Mouse (Mus musculus) R1 (cell line): ENCODE measurements around the gene Rhob.

Experiments
- DNase-seq: peaks from one replicate; pipeline ENCODE4 v3.0.0-alpha.2; 2018; ENCODE audit warnings: low read depth, low spot score

The Rhob gene

DNA sequence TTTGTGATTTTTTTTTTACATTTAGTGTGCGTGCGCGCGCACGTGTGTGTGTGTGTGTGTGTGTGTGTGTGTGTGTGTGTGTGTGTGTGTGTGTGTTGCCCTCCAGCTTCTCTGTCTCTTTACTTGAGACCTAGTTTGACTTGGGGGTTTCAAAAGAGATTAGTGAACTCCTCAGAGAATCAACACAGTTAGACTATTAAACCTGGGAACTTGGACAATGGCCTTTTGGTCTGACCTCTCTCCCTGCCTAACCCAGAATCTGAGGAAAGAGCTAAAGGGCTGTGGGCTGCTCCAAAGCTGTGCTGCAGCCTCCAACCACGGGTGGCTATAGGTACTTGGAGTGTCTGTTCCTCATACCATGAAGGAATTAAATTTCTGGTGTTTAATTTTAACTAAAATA lies 4.3 kb upstream of the Rhob start:
- no peak for DNase-seq

DNA sequence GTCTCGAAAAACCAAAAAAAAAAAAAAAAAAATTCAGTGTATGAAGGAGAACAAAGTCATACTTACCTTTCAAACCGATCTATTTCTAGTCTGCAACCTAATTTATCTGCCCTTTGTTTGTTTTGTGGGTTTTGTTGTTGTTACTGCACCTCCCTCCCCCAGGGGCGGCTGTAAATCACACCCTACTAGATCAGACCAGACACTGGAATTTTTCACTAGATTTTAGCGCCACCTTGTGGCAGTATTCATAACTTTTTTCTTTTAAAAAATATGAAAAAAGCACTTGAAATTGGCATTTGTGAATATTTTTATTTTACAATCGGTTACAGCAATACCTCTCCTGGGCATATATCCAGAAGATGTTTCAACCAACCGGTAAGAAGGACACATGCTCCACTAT lies 2.7 kb upstream of the Rhob start:
- peak; percentile 70 for DNase-seq

DNA sequence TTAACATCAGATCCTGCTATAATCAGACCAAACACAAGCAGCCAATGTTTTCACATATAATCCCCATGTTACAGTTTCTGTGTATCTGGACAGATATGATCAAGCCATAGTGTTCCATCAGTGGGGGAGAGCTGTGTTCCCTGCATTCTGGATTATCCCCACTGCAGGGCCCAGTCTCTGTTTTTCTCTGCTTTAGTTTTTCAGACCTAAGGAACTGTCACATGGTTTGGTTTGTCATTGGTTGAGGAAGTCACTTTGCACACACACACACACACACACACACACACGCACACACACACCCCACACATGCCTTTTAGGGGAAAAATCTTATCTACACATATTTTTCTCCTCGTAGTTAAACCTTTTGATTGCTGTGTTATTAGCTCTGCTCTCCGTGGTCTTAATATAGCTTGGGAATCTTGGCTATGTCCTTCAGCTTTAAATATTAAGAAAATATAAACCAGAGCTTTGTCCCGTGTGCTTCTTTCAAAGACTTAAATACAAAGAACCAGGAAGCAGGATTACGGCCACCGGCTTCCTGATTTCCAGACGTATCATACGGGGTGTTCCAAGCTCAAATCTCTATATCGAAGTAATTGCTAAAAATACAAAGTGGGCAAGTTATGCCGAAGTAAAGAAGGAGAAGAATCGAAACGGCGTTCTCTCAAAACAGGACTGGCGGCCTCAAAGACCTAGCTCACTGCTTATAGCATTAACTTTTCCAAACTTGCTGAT lies 1.9 kb upstream of the Rhob start:
- no peak for DNase-seq

DNA sequence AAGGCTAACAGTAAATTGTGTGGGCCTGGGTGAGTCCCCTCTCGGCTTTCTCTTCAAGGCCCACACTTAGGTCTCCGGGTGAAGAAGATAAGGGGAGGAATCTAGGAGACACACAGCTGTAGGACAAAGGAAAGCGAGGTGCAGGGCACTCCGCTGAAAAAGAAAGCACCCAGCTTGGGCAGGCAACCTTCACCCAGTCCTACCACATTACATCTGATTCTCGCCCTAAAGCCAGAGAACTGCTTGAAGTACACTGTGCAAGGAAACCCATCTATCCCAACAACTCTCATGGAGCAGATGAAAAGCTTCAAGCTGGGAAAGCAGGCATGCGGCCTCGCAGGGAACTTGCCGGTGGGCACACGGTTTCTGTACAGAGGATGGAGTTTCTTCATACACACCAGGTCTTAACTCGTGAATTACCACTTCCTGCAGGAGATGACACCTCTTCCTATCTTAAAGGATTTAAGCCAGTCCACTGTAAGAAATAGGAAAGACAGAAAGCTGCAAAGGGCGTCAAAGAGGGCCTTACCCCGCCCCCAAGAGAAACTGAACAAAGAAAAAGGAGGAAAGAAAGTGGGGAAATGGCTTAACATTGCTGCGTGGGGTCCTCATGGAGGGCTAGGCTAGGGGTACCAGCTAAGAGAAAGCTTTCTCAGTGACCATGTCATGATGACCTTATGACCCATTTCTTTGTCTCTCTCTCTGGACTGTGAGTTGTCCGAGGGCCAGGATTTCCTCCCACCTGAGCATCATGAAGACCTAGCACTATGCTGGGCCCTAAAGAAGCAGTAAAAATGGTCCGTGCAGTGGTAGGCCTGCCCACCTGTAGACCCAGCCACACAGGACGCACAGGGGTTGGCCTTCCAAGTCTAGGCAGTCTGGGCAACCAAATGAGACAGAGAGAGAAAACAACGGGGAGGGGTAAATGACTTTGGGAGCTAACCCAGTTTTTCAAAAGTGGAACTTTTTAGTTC lies 1.1 kb upstream of the Rhob start:
- DNase-seq: no peak

DNA sequence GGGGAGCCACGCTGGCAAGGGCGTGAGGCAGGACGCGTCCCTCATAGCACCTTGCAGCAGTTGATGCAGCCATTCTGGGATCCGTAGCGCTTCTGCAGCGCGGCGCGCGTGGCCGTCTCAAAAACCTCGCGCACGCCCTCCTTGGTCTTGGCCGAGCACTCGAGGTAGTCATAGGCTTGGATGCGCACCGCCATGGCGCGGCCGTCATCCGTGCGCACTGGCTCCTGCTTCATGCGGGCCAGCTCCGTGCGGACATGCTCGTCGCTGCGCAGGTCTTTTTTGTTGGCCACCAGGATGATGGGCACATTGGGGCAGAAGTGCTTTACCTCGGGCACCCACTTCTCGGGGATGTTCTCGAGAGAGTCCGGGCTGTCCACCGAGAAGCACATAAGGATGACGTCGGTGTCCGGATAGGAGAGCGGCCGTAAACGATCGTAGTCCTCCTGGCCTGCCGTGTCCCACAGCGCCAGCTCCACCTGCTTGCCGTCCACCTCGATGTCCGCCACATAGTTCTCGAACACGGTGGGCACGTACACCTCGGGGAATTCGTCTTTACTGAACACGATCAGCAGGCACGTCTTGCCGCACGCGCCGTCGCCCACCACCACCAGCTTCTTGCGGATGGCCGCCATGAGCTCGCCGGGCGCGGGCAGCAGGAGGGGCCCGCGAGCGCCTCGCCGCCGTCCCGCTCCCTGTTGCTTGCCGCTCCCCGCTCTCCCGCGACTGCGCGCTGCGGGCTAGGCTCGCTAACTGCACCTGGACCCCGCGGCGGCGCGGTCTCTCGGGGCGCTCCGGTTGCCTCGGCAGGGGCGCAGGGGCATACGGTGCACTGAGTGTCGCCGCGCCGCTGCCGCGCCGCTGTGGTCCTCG lies 573 bp downstream of the Rhob start:
- DNase-seq: peak; percentile 71

DNA sequence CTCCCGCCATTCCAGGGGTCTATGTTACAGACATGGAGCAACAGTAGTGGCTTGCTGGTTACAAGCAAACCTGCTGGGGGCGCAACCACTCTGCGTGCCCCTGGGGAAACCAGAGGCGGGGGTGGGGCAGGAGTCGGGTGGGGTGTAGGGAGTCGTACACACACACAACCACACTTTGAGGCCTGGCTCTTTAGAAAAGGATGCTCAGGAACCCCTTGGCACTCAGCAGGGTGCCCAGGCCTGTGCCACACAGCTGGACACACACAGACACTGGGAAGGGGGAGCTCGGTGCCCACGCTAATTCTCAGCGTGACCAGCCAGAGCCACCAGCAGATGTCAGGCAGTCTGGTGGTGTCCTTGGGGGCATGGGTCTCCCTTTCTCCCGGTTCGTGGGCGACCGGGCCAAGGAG lies 1.2 kb downstream of the Rhob start:
- DNase-seq: peak; percentile 23

DNA sequence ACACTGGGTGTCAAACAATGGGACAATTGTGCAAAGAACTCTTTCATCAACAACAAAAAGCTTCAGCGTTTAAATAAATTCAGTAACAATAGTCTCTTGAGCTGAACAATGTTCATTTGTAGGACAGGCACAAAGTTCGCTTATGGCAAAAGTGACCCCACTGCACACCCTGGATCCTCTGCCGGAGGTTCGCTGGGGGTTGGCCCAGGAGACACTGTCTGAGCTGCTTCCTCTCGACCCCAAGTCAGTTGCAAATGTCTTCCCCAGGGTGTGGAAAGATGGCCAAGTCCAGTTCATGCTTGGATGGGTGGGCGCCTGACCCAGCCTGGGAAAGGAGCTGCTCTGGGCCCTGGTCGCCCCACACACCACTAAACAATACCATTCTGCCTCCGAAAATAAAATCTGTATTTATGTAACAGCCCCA lies 1.6 kb downstream of the Rhob start:
- peak; percentile 42 for DNase-seq

DNA sequence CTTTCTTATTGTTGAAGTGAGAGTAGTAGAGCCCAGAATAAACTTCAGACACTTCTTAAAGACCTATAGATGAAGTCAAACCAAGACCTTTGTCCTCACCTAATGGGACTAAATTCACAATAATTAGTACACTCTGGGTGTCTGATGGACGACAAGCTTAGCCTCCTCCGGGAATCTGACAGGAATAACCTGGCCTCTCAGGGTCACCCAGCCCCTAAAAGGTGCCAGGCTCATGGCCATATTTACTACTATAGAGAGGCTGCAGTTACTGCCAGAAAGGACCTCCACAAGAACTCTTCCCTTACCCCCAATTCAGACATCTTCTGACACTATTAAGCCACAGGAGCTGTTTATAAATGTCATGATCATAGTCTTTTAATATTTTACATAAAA lies 2.5 kb downstream of the Rhob start:
- DNase-seq: no peak

DNA sequence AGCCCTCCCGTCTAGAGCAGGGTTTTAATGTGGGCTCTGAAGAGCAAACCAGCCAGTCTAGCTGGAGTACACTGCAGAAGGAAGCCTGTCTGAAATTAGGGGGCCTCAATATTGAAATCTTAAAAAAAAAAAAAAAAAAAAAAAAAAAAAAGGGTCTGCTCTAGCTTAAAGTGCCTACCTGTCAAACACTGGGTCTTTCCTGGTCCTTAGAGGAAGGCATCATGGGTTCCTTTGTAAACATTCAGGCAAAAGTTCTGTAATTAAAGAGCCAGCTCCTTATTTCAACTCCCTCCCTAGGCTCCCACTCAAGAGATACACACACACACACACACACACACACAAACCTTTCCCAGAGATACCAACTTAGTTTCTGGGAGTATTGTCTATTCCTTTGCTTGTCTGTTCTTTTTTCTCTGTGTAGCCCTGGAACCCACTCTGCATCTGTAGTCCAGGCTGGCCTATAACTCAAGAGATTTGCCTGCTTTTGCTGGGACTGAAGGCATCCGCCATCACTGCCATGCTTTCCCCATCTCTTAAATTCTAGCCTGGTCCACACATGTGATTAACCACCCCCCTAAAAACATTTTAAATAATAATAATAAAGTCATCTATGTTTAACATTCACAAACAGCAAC lies 3.0 kb downstream of the Rhob start:
- DNase-seq: no peak

DNA sequence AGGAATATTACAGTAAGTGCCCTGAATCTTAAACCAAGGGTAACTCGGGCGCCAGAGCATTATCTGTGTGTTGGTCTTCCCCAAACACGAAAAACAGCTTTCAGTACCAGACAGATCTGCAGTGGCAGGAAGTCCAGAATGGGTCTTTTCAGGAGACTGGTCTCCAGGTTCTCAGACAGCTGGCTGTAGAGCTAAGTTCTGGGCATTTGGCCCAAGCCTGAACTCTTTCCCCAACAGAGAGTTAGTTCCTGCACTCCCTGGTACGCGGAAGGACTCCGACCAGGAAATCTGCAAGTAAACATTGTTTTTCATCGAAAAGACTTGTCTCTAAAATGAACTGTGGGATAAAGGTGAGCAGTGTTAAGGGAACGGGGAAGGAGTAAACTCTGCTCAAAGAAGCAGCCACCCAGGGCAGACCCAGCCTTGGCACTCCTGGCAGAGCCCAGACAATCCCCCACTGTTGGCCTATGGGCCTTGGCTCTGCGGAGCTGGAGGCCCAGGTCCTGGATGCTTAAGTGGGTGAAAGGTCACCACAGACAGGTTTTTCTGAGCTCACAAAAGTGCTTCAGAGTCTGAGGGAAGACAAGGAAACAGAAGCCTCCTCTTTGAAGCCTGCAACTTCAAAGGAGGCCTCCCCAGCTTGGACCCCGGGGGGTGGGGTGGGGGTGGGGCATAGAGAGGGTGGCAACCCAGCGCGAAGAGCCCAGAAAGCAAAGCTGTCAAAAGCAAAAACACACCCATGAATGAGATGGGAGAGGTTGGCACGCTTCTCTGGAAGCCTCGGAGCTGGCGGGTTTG lies 3.7 kb downstream of the Rhob start:
- DNase-seq: peak; percentile 17

DNA sequence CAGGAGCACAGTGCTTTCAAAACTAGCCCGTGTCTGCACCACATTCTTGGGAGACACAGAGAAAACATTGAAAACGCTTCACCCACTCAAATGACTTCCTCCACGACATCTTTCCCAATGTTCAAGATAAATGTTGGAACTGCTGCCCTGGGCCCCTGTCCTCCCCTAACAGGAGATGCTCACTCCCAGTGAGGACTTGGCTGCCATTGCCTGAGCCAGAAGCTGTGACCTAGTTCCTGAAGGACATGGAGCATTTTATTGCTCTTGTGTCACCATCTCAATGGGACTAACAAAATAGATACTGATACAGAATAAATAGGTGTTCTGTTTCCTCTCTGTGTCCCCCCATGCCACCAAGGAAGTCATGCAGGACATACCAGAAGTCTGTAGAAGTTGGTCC lies 5.1 kb downstream of the Rhob start:
- DNase-seq: no peak

DNA sequence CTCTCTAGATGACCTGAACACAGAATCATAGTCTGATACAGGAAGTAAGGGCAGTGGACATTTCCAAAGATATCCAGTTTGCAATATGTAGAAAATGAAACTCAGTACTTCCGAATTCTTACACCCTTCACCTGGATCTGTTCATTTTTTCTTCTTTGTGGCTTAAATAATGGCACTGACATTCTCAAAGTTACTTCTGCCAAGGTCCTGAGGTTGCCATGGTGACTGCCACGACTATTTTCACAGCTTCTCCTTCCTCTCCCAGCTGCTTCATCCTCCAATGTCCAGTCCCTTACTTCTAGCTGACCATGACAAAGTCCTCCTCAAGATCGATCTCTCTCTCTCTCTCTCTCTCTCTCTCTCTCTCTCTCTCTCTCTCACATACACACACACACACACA lies 6.4 kb downstream of the Rhob start:
- DNase-seq: no peak

DNA sequence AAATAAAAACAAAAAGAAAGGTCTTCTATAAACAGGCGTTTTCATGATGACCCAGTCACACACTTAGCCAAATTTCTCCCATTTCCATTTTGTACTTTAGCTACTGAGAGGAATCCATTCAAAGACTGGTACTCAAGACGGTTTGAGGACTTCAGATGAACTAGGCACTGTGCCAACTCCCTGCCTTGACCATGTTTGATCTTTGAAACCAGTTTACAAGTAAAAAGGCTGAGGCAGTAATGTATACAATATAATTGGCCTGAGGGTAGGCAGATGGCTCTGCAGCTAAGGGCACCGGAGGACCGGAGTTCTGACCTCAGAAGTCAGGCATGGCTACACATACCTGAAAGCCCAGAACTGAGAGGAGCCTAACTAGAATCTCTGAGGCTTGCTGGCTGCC lies 10.7 kb downstream of the Rhob start:
- DNase-seq: no peak

DNA sequence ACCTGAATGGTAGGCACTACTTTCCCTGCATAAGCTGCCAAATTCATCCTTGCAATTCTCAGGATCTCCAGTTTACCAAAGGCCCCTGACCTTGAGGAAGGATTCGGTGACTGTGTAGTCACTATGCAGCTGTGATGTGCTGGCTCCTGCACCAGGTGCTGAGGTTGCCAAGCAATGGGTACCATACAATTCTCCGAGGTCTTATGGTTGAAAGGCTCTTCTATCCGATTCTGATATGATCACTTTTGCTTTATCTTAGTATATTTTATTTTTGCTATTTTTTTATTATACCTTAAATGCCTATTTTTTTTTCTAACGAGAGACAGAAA lies 11.2 kb downstream of the Rhob start:
- no peak for DNase-seq

DNA sequence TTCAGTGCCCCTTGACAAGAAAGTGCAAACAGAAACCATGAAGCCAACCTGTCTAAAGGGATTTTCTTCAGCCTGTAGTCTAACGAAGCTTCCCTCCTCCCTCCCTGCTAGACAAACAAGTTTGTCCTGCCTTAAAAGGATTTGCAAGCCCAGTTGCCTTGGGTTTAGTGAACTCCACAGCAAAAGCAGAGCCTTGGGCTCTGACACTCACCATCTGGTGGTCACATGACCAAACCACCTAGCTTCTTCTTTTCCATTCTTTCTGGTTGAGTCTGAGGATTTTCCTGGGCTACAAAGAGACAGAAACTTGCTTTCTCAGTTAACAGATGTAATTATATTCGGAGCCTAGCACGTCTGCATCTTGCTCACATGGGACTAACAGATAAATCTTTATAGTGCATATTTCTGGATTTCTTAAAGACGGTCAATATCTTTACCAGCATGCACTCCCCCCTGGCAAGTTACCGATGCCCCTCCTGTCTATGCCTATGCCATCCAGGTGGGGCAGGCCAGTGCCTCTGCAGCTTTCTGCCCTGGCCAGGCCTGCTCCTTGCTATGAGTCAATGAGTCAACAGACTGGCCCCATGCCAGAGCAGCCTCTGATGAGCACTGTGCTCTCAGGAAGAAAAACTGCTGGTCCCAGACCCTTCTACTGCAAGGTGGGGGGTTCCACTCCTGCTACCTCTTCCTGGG lies 11.7 kb downstream of the Rhob start:
- DNase-seq: no peak

DNA sequence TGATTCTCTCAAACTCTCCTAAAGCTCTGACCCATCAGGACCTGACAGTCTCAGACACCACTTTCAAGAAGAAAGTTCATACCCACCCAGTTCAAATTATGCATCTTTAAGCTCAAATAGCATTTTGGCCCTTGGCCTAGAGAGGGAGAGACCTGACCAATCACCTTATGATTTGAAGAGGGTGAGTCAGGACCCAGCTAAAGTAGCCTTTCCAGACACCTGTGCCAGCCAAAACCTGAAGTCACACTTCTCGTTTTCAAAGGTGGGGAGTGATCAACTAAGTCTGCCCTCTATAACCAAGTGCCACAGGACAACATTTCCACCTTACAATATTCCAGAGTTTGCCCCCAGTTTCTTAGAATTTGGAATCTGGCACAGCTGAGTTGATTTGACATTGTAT lies 12.5 kb downstream of the Rhob start:
- DNase-seq: no peak

DNA sequence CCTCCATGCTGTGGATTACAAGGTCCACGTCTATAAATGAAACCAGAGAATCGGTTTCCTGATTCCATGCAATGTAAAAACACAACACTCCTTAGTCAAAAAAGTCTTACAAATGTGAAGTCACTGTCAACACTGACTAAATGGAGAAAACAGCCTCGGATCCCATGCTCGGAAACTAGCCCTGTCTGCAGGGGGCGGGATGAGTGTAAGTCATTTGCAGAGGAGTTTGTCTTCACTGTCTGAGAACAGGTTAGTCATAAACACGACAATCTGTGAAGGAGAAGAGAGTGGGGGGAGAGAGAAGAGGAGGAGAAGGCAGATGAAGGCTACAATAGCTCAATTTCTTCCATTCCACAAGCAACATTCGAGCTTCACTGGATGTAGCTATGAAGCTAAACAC lies 14.6 kb downstream of the Rhob start:
- DNase-seq: no peak

DNA sequence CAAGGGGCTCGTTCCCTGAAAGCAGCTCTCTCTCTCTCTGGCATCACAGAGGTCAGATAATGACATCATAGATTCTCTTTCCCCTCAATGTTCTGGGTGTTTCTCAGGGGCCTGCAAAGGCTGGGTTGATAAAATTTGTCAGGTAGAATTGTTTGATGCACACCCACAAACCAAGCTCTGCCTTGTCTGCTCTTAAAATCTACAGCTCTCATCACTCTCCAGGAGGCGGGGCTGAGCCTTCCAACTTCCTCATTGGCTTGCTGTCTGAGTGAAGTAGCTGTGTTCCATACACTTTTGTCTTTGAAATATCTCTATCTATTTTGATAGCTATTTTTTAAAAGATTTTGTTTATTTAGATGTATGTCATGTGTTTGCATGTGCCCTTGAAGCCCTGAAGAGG lies 17.6 kb downstream of the Rhob start:
- DNase-seq: no peak

DNA sequence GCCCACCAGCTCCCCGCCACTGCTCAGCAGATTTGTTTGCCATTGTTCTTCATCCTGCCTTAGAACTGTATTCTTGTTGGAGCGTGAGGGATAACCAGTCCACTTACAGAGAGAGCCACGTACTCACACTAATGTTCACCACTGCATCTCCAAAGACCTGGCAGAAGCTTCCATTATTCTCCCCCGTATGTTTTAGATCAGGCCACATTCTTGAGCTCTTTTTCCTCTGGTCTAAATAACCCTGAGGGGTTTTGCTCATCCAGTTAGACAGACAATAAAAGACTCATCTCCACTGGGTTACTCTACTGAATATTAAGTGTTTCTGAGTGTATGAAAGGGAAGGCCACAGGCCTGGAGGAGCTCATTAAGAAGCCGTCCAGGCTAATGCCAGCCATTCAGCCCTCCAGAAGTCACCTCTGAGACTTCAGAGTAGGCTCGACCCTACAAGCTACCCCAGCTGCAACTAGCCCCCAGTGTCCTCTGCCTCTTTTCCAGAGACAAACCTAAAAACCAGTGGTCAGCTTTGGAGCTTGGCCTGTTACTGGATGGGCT lies 24.9 kb downstream of the Rhob start:
- DNase-seq: no peak
